Mouse (Mus musculus) liver, embryonic 14.5 days (tissue): ENCODE data around the gene Rxfp1.

ENCODE experiments used
- CTCF ChIP-seq: IDR thresholded peaks from 2 replicates; pipeline ENCODE4 v1.5.1; 2016; ENCODE audit warnings: antibody characterized with exemption, low read depth, control low read depth
- EP300 ChIP-seq: IDR thresholded peaks from 2 replicates; pipeline ENCODE4 v1.6.1; 2016; ENCODE audit warnings: antibody characterized with exemption, low read depth

- TF ChIP-seq CTCF (no peak), EP300 (no peak)
Observed at GRCm38 (mm10) chr3:79595468-79595867, 142.2 kb downstream of the Rxfp1 start.
